Mouse (Mus musculus) kidney, postnatal 14 days (tissue): ENCODE results near the gene Gpr87.
A peak's percentile ranks its signal among the peaks of the same experiment; 100 is the strongest.

Source experiments
- DNase-seq: peaks from one replicate; pipeline ENCODE4 v3.0.0; 2022; ENCODE audit warnings: mixed read lengths

The Gpr87 gene

DNA sequence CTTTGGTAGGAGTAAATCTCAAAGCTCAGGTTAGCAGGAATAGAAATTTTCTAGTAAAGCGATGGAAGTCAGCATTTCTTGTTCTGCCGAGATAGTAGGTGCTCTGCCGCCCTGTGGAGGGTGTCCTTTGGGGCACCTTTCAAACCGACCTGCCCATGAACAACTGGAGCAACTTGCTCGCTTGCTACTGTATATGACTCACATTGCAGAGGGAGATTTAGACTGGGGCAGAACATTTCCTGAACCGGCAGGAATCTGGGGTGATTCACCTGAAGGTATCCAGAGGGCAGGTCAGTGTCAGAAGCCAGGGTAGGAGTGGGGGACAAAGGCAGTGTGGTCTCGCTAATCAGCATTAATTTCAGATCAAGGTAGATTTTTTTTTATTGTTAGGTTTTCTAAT, at the start of gene Gpr87:
Gpr87 (minus strand) TSS at position 167 of the 400 bp plus-strand sequence.
- DNase-seq: no peak

DNA sequence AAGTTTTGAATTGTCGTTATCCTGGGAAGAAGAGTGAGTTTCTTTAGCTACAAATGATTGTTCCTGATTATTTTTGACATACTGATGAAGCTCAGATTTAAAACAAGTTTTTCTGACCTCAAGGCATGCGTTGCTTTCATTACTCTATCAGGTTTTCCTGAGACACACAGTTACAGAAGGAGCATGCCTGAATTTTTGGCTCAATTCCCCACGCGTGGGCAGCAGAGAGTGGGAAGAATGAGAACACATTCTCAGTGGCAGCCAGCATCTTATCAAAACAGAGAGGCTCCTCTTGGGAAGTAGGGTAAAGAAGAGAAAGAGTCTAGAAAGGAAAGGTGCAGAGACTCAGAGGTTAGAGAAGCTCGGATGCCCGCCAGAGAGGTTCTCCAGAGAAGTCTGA, 48.5 kb upstream of the Gpr87 start:
- no peak for DNase-seq

DNA sequence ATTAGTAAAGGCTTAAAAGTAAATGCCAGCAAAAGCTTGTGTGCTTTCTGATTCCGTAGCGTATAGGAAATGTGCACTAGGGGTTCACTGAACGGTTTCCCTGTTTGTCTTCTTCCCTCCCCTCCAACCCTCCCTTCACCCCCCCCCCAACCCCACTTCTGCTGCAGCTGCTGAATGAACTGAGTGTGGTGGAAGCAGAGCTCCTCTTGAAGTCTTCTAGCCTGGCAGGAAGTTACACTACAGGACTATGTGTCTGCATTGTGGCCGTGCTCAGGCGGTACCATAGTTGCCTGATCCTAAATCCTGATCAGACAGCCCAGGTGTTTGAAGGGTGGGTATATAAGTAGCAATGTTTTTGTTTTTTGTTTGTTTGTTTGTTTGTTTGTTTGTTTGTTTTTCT, 40.0 kb upstream of the Gpr87 start:
- no peak for DNase-seq

DNA sequence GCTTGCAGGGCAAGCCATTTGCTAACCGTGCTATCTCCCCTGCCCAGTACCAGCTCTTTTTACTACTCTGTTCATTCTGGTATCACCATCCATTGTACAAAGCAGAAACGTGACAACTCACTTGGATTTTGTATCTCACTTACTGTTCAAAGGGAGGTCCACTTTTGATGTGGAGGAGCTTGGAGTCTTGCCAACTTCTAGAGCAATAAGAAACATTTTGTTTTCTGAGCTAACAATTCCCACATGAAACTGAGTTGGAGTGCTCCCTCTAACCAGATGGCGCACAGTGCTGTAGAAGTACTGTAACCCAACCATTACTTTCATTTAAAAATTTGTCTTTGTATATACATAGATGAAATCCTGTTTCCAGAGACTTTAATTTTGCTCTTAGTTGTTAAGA, 36.0 kb upstream of the Gpr87 start:
- DNase-seq: no peak

DNA sequence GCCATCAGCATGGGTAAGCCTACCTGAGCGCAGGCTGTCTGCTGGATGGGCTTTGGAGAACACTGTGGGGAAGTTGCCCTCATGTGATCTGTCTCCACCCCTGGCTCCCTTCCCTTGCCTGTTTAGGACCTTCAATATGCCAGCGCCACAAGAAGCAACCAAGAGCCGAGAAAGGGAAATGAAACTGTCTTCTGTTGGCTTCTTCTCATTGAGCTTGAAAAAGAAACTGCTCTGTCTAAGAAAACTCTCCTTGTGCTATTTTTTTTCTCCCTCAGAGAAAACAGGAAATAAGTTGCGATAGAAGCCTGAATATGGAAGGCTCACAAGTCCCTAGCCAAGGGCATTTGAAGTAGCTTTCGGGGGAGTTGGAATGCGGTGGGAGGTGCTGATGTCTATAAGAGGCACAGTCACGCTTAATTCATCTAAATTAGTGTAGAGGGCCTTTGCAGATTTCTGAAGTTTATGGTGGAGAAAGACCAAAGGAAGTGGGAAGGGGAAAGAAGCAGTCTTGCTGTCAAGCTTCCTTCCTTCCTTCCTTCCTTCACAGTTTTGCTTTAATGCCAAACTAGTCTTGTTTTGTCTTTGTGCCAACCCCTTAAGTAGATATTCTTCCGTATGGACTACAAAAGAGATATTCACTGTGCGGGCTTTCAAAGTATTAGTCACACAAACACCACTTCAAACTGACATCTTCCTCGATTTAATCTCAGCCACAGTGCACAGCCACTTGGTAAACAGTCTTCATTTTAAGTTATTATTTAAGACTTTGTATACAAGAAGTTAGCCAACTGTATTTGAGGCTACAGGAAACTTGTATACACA, 34.0 kb upstream of the Gpr87 start:
- DNase-seq: peak; percentile 31

DNA sequence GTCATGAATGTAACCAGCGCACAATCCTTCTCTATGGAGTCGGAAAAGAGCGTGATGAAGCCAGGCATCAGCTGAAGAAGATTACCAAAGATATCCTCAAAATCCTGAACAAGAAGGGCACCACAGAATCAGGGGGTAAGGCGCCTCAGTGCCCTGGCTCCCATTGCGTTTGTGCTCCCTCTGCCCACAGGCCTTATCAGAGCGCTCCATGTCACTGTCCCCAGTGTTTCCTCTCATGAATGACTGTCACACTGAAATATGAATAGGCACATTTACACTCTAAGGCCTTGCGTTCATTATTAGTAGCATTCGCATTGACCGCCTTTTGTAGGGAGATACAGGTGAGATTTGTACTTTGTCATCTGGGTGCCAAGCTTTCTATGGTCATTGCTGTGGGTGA, 32.8 kb upstream of the Gpr87 start:
- DNase-seq: no peak

DNA sequence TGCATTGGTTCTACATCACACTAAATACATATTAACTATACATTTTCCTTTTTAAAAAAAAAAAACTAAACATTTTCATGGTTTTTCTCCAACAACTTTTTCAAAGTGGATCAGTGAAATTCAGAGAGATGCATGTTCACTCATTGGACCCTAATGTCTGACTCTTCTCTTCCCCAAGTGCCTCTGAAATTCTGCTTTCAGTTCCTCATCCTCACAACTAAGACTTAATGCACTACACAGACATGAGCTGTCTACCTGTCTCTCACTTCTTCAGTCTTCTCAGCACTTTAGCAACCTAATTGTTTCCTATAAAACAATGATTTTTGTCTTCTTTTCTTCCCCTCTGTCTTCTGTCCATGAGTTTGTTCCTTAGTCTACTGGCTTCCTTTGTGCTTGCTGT, 30.5 kb upstream of the Gpr87 start:
- no peak for DNase-seq

DNA sequence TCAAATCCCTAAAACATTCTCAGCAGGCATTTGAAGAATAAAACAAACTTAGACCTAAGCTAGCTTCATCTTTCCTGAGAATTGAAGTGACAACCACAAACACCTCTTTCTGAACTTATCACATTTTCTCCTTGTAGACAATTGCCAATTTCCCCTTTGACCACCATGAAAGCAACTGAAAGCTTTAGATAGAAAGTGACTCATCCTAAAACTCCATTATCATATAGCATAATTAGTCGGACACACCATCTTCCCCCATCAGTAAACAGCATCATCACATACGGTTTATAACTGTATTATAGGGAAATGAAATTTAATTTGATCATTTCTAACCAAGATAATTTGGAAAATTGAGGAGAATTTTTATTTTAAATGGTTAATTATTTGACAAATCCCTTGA, 27.4 kb upstream of the Gpr87 start:
- DNase-seq: no peak

DNA sequence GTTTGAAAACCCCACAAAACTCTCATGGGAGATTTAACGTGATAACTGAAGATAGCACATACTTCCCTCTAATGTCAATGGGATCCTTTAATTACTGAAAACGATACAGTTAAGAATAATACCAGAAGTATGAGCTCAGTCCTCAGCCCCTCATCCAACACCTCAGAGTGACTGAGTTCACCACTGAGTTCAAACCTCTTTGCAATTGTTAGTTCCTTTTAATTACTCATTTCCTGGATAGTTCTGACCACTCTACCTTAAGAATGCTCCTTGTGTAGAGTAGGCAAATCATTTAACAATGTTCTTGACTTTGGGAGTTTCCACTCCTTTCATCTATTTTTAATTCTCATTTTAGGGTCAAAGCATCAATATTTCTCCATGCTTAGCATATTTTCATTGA, 24.4 kb upstream of the Gpr87 start:
- no peak for DNase-seq

DNA sequence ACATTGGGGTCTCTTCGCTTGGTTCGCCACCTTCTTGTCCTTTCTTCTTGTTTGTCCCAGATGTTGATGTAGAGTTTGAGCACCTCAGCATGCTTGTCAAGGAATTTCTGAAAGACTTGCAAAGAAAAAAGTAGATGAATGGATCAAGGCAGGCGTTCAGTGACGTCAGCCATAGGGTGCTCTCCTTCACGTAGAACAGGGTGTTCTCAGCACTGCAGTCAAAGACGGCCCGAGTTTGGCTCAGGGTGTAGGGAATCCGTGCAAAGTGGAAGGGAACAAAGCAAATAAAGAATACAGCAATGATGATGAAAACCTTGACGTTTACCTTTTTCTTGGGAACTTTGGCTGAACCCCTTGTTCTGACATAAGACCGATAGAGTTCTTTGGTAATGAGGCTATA, 22.3 kb upstream of the Gpr87 start:
- DNase-seq: no peak

DNA sequence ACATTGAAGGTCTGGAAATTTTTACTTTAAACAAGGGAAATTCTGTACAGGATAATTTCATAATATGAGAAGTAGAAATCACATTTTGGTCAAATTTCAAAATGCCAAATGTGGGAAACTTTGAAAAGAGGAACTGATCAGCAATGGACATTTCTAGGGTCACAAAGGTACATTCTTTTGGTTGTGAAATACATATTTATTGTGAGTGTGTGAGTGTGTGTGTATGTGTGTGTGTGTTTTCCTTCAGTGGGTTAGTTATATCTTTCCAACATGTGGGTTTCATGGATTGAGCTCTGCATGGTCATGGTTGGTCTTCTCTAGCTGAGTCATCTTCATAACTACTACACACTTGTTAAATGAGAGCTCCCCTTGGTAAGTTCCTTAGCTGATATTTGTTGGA, 17.5 kb upstream of the Gpr87 start:
- no peak for DNase-seq

DNA sequence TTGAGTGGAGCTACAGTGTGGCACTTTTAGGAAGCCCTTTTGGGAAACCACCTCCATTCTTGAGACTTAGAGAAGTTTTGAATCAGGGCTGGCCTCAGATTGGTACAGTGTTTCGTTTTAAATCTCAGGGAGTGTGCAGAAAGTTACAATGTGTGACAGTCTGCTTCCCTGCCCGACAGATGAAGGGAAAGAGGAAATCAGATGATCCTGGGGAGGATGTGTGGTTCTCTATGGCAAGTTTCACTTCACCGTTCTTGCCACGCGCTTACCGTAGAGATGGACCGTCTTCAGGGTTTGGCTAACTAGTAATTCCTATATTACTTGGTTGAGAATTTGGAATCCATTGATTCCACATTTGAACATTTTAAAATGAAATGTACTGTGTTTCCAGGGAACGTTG, 16.9 kb upstream of the Gpr87 start:
- no peak for DNase-seq

DNA sequence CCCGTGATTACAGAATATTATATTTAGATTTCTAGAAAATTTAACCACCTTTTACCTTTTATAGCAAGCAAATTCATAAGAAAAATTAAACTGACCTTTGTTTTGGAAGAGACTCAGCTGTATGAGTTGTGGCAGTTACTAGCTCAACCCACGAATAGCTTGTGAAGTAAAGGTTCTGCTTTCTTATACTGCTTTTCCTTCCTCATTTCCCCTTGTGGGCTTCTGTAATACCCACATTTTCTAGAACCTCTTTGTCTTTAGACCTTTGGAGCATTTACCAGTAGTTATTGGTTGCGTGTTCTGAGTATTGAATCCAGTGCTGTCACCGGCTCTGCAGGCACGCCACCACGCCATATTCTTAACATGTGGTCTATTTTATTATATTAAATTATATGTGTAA, 15.8 kb upstream of the Gpr87 start, which contains the start of gene P2ry13:
P2ry13 (minus strand) TSS at position 156 of the 400 bp plus-strand sequence.
- no peak for DNase-seq

DNA sequence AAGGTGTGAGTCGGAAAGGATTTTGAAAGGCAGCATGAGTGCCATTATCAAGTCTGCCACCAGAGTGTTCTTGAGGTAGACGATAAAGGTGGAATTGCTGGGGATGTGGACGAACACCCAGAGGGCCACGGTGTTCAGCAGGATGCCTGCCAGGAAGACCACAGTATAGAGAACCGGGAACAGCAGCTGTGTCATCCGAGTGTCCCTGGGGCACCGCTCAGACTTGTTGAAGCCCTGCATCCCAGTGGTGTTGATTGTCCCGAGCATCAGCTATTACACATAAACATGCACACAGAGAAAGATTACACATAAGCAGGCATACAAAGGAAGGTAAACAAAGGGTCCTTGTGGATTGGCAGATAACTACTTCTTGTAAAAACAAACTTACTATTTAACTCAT, 15.2 kb upstream of the Gpr87 start:
- DNase-seq: no peak

DNA sequence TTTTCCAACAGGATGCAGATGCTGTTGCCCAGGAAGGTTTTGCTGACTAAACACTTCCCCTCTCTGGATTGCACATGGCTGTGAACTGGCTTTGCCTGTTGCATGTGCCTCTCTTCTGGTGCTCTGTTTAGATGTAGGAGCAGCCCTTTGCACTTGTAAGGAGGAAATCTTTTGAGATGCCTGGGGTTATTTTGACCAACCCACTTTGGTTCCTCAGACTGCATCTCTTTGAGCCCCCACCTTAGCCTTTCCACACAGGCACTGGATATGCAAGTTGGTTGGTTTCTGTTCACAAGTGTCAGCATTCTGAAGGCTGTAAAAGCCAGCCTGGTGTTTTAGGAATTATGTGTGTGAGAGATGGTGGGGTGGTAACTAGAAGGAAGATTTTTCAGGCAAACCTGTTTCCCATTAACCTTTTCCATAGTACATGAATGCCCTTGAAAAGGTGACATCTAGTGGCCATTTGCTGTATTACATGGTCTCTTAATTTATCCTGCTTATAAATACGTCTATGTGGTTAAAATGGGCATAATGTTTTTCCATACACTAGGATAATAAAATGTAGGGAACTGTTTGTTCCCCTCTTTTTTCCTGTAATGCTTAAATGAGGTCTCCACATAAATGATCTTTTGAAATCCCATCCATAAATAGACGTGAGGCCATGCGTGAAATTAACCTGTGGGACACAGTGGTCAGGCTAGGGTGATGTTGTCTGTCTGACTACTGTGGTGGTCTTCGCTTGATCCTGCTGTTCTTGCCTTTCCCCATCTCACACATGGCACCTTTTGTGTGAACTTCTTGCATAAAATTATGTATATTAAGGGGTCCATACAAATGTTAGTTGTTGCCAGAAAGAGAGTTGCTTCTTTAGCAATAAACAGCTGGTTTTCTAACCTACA, 14.0 kb upstream of the Gpr87 start:
- DNase-seq: peak; percentile 58

DNA sequence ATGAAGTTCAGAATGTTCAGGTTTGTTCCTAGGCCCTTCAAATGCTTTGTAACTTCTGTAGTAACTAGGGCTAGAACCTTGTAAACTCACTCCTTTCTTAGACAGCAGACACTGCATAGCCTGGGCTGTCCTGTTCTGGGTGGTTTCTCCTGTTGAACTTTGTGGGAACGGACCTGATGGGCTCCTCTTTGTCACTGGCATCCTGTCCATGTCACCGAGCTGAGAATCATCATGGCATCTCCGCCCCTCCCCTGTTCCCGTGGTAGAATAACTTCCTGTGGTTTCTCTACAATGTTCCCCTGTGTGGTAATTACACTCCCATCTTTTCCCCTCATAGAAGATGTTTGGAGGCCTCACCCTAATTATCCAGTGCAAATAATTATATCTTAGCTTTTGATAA, 11.0 kb upstream of the Gpr87 start:
- no peak for DNase-seq

DNA sequence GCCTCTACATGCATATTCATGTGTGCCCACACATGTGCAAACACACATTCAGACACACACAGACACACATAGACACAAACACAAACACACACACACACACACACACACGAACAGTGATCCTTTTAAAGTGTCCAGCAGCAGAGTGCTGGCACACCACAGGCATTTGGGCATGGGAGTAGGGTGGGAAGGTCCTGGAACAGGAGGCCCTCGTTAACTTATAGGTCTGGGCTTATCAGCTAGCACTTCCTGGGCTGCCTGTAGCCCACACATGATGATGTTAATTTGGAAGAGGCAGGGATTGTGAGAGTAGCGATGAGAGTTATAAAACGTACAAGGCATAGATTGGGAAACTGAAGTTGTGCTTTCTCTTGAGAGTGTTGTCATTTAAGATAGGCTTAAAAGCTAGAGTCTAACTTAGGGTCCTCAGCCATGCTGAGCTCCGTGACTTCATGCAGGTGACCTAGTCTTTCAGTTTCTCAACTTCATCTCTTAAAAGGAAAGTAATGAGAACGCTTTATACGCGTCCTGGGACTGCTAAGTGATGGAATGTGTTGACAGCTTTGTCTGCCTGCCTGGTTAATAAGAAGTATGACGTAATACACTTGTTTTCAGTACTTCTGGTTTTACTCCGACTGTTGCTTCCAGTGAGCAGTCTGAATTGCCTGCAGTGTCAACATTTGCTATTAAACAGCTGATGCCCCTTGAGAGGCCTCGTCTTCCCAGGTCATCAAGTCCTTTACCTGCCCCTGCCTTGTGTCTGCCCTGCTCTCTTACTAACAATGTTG, 10.0 kb upstream of the Gpr87 start:
- no peak for DNase-seq

DNA sequence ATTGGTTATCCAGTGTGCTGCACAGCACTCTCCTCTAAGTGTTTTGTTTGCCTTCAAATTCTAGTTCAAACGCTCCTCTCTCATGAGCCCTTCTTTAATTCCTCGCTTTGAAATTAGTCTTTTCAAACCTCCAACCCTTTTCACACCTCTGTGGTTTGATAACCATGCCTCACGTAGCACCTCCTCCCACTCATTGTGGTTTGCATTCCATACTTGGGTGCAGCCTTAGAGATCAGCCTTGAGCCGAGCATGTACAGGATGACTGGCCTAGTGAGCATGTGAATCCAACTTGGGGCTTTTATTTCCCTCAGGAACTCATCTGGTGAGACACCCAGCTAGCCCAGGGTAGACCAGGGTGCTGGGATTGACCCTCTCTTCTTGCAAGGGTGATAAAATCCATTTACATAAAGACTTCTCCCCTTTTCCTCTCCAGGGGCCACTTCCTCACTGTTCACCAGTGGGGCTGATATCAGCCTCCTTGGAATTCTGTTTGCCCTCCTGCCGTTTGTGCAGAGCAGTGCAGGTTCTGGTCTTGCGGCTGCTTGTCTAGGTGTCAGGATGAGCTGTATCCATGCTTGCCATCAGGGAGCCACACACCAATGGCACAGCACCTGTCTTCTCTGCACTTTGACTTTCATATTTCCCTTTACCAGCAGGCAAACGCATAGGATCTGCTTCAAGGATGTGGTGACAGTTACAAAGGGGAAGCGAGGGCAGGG, 9.1 kb upstream of the Gpr87 start:
- no peak for DNase-seq

DNA sequence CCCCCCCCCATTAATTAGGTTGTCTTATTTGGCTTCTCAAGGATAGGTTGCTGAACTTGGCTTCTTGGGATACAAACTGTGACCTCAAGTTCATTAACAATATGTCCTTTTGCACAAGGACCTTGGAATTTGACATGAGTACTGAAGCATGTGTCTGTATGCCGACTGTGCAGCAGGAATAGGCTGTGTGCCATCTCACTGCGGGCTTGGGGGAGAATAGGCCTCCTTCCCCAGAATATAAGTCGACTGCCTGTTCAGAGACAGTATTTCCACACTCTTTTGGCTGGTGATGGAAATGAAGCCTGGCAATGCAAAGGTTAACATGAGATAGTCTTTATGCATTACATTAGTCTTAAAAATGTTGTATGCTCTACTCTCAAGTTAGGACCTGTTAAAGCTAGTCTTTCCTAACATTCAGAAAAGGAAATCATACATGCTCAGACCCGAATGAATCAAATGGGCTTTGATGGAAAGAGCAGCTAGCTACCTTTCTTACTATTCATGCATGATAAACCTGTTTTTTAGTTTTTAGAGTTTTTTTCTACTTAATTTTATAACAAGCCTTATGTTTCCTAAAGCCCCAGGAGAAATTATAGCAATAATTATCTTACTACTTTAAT, 2.5 kb upstream of the Gpr87 start:
- DNase-seq: no peak

DNA sequence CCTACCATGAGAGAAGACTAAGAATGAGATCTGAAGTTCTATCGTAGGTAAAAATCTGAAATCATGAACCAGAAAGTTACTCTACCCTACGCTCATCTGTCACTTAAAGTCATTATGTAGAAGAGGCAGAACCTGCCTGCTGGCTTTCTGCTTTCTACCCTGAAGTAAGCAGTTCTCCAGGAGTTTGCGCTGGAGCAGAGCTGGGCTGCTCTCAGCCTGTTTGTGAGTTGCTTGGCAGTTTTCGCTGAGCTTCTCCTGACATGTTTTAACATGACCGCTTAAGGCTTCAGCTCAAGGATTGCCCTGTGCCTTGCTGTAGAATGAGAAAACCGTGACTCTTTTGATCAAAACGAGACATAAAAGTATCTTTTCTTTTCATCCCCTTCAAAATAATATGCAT, 805 bp downstream of the Gpr87 start:
- DNase-seq: no peak

DNA sequence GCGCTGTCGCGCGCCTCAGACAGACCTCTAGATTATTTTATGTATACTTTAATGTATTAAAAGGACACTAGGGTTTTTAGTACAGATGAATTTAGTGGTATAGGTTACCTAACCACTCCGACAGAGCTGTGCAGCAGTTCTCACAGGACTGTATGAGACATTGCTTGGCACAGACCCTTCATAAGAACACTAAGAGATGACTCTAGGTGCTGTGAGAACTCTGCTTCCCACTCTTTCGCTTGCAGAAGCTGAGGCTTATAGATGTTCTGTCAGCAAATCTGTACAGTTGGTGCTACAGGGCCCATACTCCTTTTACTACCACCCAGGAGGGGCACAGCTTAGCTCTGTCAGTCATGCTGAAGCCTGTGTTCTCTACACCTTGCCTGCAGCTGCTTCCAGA, 3.2 kb downstream of the Gpr87 start:
- no peak for DNase-seq

DNA sequence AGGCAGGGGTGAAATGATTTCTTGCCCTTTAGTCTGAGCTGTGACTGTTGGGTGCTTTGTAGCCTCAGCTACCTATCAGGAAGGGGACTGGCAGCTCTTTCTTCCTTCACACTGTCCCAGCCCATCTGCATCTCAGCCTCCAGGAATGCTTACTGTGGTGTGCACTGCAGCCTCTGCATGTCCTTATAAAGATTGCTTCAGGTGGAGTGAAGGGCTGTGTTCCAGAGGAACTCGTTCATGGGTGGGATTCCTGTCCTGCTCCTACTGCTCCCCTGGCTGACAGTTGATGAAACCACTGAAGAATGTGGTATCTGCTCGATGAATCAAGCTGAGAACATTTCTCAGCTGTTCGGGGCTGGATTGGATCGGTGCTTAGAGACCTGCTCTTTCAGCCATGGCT, 7.6 kb downstream of the Gpr87 start:
- DNase-seq: no peak
